Mouse (Mus musculus) liver, embryonic 15.5 days (tissue): ENCODE data around the gene Apobec4. TPM values are rescaled to one million over a fixed set of nuclear protein-coding genes. Genes with fewer than 3 reads are reported as not detected.
"Not testable (repeated sequence)": the region's sequence is repeated elsewhere in the genome, so short reads cannot be mapped to it uniquely, and the experiment has no call there.

Experiments used
- ATAC-seq: fragments of 200-750 bp; cut with Nextera tagmentation; 2 replicates; pipeline ENCODE4 v1.8.0; 2017; ENCODE audit warnings: moderate number of reproducible peaks, mild to moderate bottlenecking, moderate library complexity; ENCODE audit not compliant: insufficient read depth
- H3K27ac ChIP-seq: fragments of 300-500 bp; sonication (generic); replicated peaks from 2 replicates; pipeline ENCODE4 v1.5.1; 2015; ENCODE audit warnings: mild to moderate bottlenecking, inconsistent platforms
- H3K27me3 ChIP-seq: fragments of 300-500 bp; sonication (generic); 2 replicates; pipeline ENCODE4 v1.6.1; 2015; ENCODE audit warnings: mild to moderate bottlenecking, inconsistent platforms
- H3K36me3 ChIP-seq: fragments of 300-500 bp; sonication (generic); replicated peaks from 2 replicates; pipeline ENCODE4 v1.6.1; 2015; ENCODE audit warnings: moderate library complexity, mild to moderate bottlenecking, inconsistent platforms
- H3K4me1 ChIP-seq: fragments of 300-500 bp; sonication (generic); replicated peaks from 2 replicates; pipeline ENCODE4 v1.6.1; 2015; ENCODE audit warnings: inconsistent platforms
- H3K4me2 ChIP-seq: fragments of 300-500 bp; sonication (generic); 2 replicates; pipeline ENCODE4 v1.6.1; 2015; ENCODE audit warnings: moderate library complexity, mild to moderate bottlenecking, inconsistent platforms
- H3K4me3 ChIP-seq: fragments of 300-500 bp; sonication (generic); replicated peaks from 2 replicates; pipeline ENCODE4 v1.5.1; 2015; ENCODE audit warnings: mild to moderate bottlenecking, inconsistent platforms
- H3K9ac ChIP-seq: fragments of 300-500 bp; sonication (generic); 2 replicates; pipeline ENCODE4 v1.6.1; 2015; ENCODE audit warnings: moderate library complexity, mild to moderate bottlenecking, inconsistent platforms
- H3K9me3 ChIP-seq: fragments of 300-500 bp; sonication (generic); replicated peaks from 2 replicates; pipeline ENCODE4 v1.6.1; 2016; ENCODE audit warnings: inconsistent platforms
- WGBS: fragments of 180-500 bp; shearing (Covaris S2); methylation state at CpG from one replicate; pipeline ENCODE4 v1.1.7; 2015; ENCODE audit warnings: mixed read lengths; ENCODE audit not compliant: insufficient replicate concordance; 5-methylcytosine and 5-hydroxymethylcytosine counted together
- polyA plus RNA-seq: library from polyadenylated mRNA; unstranded; fragments of >200 nt; fragmentation: Nextera tagmentation; extraction: Ambion mirVana; gene quantifications from 2 replicates; pipeline ENCODE4 v1.2.1, GENCODE M21; 2015

The Apobec4 gene
- polyA plus RNA-seq, 1 experiment from 2014 or later, result not detected

DNA sequence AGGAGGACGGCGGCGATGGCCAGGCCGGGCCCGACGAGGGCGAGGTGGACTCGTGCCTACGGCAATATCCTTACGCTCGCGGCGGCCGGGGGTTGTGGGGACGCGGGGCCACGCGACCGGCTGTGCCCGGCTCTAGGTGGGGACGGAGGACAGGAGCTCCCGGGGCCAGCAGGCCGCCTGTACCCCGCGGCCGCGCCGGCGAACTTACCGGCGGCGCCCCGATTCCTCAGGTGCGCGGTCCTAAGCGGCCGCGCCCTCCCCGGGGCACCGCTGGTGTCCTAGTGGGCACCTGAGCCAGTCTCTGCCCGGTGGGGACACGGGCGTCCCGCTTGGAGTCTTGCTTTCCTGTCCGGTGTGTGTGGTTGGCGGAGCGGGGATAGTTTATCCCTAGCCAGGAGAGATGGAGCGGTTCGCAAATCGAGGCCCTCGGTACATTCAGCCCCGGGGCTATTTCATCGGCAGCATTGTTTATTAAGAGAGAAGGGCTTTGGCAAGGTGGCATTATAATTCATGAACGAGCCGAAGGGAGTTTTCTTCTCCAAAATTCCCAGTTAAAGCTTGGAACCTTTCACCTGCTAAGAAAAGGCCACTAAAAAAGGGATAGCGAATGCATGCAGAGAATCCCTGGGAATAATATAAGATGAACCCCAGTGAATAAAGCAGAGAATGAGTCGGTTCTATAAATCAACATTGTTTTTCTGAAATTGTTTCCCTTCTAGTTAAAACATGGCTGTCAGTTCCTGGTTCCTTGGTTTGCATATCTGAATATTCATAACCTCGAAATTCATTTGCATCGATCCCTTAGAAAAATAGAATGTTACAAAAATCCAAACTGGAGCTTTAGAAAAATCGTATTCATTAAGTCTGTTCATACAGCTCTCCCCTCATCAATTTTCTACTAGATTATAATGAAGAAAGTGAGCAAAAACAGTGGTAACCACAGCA is 16.7 kb downstream of the Apobec4 start:
- Histone ChIP-seq H3K4me2 (peak overlapping the region; percentile 96), H3K36me3 (peaks cover 28% of the 10 kb centered on the region), H3K4me1 (peaks cover 7% of the 10 kb centered on the region), H3K4me3 (peak overlapping the region; percentile 82), H3K9me3 (no peaks in the 10 kb centered on the region), H3K27me3 (peaks cover 32% of the 10 kb centered on the region), H3K9ac (peak overlapping the region; percentile 94), H3K27ac (peak overlapping the region; percentile 87)
- ATAC-seq, result peak; percentile 77
- WGBS, result under 1% methylated on average over 60 of the region's 60 CpGs

DNA sequence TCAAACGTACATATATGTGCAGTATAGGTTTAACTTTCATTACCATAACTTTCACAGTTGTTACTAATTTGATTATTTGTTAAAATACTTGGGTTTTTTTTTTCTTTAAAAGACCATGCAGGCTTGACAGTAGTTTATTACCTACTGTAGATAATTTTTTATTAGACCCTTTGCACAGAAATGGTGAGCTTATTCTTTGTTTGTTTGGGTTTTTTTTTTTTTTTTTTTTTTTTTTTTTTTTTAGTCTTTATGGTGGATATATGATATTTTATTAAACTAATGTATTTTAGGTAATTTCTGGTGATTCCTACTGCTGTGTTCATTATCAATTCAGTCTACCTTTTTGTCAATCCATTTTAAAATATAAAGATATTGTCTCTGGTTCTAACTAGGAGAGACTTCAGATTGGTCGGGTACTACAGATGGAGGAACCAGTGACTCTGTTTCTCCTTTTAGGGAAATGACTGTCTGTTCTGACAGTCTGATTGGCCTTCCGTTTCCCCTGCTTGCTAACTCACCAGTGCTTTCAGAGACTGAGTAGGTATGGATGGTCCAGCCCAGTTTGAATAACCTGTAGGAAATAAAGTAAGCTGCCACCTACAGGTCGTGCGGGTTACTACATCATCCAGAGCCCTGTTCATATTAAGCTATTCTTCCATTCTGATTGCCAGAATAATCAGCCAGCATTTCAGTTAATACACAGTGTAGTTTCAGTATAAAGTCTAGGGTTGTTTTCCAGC is 17.6 kb downstream of the Apobec4 start:
- Histone ChIP-seq H3K4me2 (peak overlapping the region; percentile 96), H3K27me3 (peaks cover 30% of the 10 kb centered on the region), H3K4me1 (peaks cover 7% of the 10 kb centered on the region), H3K36me3 (peaks cover 37% of the 10 kb centered on the region), H3K27ac (0 out of 2 replicates have a peak overlapping the region, but pooled peaks have one; percentile 87), H3K9ac (no peak overlapping the region; the same call in 1 of the 2 replicates), H3K4me3 (peak overlapping the region; percentile 82), H3K9me3 (no peaks in the 10 kb centered on the region)
- ATAC-seq, result peak; percentile 40
- 6% methylated on average over 5 of the region's 5 CpGs for WGBS

DNA sequence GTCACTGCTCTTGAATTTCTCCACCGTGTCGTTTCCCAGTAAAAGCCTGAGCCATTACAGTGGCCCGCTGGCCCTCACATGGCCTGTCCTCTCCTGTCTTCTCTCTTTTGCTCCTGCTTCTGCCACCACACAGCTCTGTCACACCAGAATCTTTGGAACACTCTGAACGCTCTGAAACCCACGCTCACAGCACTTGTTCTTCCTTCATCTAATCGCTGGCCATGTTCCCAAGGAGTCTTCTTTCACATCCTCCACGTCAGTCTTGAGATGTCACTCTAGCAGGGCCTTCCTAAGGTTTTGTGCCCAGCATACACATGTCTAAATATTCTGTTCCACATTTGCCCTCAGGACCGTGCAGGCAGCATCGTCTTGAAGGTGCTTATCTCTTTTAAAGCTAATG is 20.7 kb downstream of the Apobec4 start:
- no peak for ATAC-seq
- Histone ChIP-seq H3K4me1 (peaks cover 2% of the 10 kb centered on the region), H3K36me3 (peaks cover 66% of the 10 kb centered on the region), H3K4me2 (no peak overlapping the region), H3K9ac (no peak overlapping the region), H3K9me3 (no peaks in the 10 kb centered on the region), H3K27ac (no peak overlapping the region), H3K4me3 (no peak overlapping the region), H3K27me3 (peaks cover 4% of the 10 kb centered on the region)
- WGBS, result 84% methylated on average over 9 of the region's 9 CpGs

DNA sequence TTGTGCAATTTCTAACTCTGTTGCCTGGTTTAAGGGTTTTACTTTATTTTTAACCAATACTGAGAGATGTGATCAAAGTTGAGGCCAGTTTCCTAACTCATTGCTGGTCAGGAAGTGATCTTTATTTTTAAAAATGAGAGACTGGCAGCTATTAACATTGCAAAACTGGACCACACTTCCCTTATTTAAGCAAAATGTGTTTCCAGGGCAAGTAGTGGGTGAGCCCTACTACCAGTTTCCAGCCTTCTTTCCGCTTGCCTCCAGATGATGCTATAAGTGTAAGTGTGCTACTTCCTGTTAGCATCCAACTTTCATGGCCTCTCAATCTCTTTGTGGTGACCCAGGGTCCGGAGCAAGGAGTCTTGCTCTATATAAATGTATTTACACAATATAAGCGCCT is 24.2 kb downstream of the Apobec4 start:
- ATAC-seq, H3K4me3 ChIP-seq, H3K27me3 ChIP-seq, H3K9me3 ChIP-seq, H3K4me2 ChIP-seq, H3K4me1 ChIP-seq, H3K27ac ChIP-seq, H3K9ac ChIP-seq: not testable (repeated sequence)
- H3K36me3 ChIP-seq, result peaks cover 67% of the 10 kb centered on the region
- WGBS, result 78% methylated on average over 3 of the region's 3 CpGs

DNA sequence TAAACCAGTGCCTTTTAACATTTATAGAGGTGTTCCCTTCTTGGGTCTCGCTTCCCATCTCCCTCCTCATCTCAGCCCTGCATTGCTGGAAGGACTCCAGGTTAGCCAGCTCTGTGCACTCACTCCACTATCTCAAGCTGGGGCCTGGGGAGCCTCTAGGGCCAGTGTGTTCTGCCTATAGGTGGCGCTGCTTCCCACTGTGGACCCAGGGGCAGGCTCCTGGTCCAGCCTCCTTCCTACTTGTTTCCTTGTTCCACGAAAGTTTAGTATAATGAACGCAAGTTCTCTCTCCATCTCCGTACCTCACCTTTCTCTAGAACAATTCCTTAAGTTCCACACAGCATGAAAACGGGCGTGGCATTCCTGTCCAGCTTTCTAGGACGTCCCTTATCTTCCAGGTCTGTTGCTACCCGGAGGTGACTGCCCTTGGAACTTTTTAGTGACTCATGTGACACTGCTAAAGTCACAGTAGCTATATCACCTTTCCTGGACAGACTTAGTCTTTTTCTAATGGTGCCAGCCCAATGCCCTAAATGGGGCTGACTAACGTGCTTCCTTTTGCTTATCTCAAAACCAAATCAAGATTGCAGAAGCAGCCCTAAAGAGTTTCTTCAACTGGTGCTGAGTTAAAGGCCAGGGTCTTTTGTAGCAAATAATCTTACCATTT is 28.9 kb downstream of the Apobec4 start:
- Histone ChIP-seq H3K9ac (no peak overlapping the region), H3K4me2 (0 out of 2 replicates have a peak overlapping the region, but pooled peaks have one; percentile 10), H3K4me3 (no peak overlapping the region), H3K4me1 (no peaks in the 10 kb centered on the region), H3K36me3 (peaks cover 26% of the 10 kb centered on the region), H3K27ac (no peak overlapping the region), H3K27me3 (no peaks in the 10 kb centered on the region), H3K9me3 (no peaks in the 10 kb centered on the region)
- ATAC-seq, result peak; percentile 69
- 17% methylated on average over 10 of the region's 10 CpGs for WGBS

DNA sequence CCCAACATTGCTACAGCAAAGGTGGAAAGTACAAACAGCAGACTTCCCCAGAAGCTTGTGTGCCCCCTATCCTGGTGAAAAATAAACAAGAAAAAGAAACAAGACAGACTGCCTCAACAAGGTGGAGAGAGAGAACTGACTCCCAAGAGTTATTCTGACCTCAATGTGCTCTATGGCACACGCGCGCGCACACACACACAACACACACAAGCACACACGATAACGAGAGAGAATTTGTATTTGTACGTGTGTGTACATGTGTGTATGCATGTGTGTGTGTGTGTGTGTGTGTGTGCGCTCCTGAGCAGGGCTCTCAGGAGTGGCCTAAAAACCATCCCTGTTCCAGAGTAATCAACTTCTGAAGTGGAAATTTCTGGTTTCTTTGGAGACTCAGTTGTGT is 34.3 kb downstream of the Apobec4 start:
- Histone ChIP-seq H3K27ac (no peak overlapping the region), H3K9ac (no peak overlapping the region), H3K9me3 (no peaks in the 10 kb centered on the region), H3K4me1 (0 out of 2 replicates have a peak, but pooled peaks cover 2% of the 10 kb centered on the region), H3K27me3 (no peaks in the 10 kb centered on the region), H3K4me2 (no peak overlapping the region), H3K4me3 (no peak overlapping the region), H3K36me3 (no peaks in the 10 kb centered on the region)
- ATAC-seq, result no peak
- whole genome bisulfite sequencing, result 82% methylated on average over 8 of the region's 8 CpGs

DNA sequence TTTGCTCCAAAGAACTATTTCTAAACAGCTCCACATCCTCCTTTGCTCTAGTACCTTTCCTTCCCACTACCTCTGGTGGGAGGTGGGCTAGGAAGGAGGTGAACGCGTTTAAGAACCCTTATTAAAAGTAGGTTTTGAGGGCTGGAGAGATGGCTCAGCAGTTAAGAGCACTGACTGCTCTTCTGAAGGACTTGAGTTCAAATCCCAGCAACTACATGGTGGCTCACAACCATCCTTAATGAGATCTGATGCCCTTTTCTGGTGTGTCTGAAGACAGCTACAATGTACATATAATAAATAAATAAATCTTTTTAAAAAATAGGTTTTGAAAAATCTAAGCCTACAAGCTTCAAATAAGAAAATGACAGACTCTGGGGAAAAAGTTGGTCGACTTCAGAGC is 35.1 kb downstream of the Apobec4 start:
- 55% methylated on average over 3 of the region's 3 CpGs for WGBS
- not testable (repeated sequence) for H3K9me3 ChIP-seq, ATAC-seq, H3K36me3 ChIP-seq, H3K27me3 ChIP-seq, H3K4me2 ChIP-seq, H3K9ac ChIP-seq, H3K27ac ChIP-seq, H3K4me3 ChIP-seq, H3K4me1 ChIP-seq

DNA sequence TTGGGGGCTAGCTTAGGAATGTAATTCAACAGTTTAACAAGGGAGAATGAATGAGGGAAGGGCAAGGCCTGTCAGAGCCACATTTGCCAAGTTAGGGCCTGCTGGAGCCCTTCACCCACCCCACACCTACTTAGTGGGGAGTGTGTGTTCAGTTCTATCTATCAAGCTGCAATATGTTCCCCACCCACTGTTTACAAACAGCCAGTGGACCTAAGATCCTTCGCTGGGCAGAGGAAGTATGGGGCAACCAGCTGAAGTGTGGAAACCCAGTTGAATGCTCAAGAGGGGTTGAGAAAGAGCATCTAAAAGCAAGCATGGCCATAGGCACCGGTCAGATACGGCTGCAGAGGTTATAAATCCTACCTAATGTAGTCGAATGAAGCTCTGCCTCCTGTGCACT is 36.6 kb downstream of the Apobec4 start:
- ATAC-seq, result no peak
- Histone ChIP-seq H3K36me3 (no peaks in the 10 kb centered on the region), H3K27me3 (no peaks in the 10 kb centered on the region), H3K27ac (no peak overlapping the region), H3K9ac (no peak overlapping the region), H3K4me1 (peaks cover 9% of the 10 kb centered on the region; the same call in 1 of the 2 replicates), H3K9me3 (no peaks in the 10 kb centered on the region), H3K4me3 (no peak overlapping the region), H3K4me2 (no peak overlapping the region)
- 58% methylated on average over 4 of the region's 4 CpGs for WGBS

DNA sequence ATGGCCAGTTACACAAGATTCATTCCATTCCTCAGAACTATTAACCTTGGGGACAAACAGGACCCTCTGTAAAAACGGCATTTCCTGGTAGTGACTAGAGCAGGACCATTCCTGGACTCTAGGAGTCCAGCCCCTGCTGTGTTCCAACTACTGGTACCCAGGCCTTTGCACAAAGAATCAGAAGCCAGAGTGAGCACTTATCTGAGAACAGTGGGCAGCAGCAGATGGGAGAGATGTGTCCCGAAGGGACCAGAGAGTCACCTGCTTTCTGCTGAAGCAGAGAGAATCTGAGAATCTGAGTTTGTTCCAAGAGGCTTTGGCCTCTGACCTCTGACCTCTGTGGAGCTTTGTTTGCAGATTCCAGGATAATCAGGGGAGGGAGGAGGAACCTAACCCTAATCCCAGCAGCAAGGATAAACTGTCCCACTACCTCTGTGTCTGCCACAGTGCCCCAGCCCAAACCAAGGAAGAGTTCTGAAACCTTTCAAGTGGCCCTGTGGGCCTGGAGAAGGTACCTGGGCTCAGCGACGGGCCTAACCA is 37.8 kb downstream of the Apobec4 start:
- H3K9ac ChIP-seq, result no peak overlapping the region
- H3K27ac ChIP-seq, result no peak overlapping the region
- no peak overlapping the region for H3K4me2 ChIP-seq
- no peaks in the 10 kb centered on the region for H3K36me3 ChIP-seq
- H3K9me3 ChIP-seq, result no peaks in the 10 kb centered on the region
- ATAC-seq, result no peak
- no peaks in the 10 kb centered on the region for H3K27me3 ChIP-seq
- peaks cover 9% of the 10 kb centered on the region; the same call in 1 of the 2 replicates for H3K4me1 ChIP-seq
- WGBS, result 48% methylated on average over 4 of the region's 4 CpGs
- no peak overlapping the region for H3K4me3 ChIP-seq

DNA sequence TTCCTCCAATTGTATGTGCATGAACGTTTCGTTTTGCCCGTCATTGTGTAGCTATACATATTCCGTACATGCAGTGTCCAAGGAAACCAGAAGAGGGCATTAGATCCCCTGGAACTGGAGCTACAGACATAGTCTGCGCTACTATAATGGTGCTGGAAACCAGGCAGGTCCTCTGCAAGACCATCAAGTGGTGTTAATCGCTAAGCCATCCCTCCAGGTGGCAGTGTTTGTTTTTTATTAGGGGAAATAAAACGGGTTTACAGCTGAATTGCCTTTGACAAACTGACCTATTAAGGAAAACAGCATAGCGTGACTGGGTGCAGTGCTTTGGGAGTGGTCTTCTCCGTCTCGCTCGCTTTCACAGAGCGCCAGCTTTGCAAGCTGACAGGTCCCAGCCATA is 39.9 kb downstream of the Apobec4 start:
- ATAC-seq, result no peak
- Histone ChIP-seq H3K9ac (no peak overlapping the region), H3K4me2 (peak overlapping the region; percentile 20; the same call in 1 of the 2 replicates), H3K4me1 (peaks cover 12% of the 10 kb centered on the region; the same call in 1 of the 2 replicates), H3K4me3 (no peak overlapping the region), H3K27ac (no peak overlapping the region), H3K9me3 (no peaks in the 10 kb centered on the region), H3K36me3 (no peaks in the 10 kb centered on the region), H3K27me3 (no peaks in the 10 kb centered on the region)
- WGBS, result 18% methylated on average over 12 of the region's 12 CpGs
